Mouse (Mus musculus) midbrain, postnatal 0 days (tissue): Measurements from ENCODE around the gene Vasp. TPM values are rescaled to one million over a fixed set of nuclear protein-coding genes. Genes with fewer than 3 reads are reported as not detected.

ENCODE experiments used
- ATAC-seq: fragments of 200-750 bp; cut with Nextera tagmentation; 2 replicates; pipeline ENCODE4 v1.8.0; 2017; ENCODE audit warnings: moderate number of reproducible peaks, mild to moderate bottlenecking, moderate TSS enrichment, moderate library complexity; ENCODE audit not compliant: low FRiP score
- DNase-seq: peaks from one replicate; pipeline ENCODE4 v3.0.0-alpha.2; 2015; ENCODE audit warnings: low spot score
- H3K27ac ChIP-seq: fragments of 300-500 bp; sonication (generic); 2 replicates; pipeline ENCODE4 v1.5.1; 2014; ENCODE audit warnings: low read depth, mild to moderate bottlenecking, low read length, mixed read lengths
- H3K27me3 ChIP-seq: fragments of 300-500 bp; sonication (generic); 2 replicates; pipeline ENCODE4 v1.6.1; 2014; ENCODE audit warnings: low read length, control low read depth, mixed read lengths; ENCODE audit not compliant: insufficient read depth
- H3K36me3 ChIP-seq: fragments of 300-500 bp; sonication (generic); 2 replicates; pipeline ENCODE4 v1.6.1; 2014; ENCODE audit warnings: low read length, control low read depth, mixed read lengths; ENCODE audit not compliant: insufficient read depth
- H3K4me1 ChIP-seq: fragments of 300-500 bp; sonication (generic); 2 replicates; pipeline ENCODE4 v1.6.1; 2014; ENCODE audit warnings: mild to moderate bottlenecking, control low read depth, antibody characterized with exemption, low read length, mixed read lengths; ENCODE audit not compliant: insufficient read depth
- H3K4me2 ChIP-seq: fragments of 300-500 bp; sonication (generic); 2 replicates; pipeline ENCODE4 v1.6.1; 2014; ENCODE audit warnings: low read depth, mild to moderate bottlenecking, low read length, mixed read lengths; ENCODE audit not compliant: poor library complexity, severe bottlenecking
- H3K4me3 ChIP-seq: fragments of 300-500 bp; sonication (generic); 2 replicates; pipeline ENCODE4 v1.5.1; 2014; ENCODE audit warnings: low read depth, mild to moderate bottlenecking, low read length, moderate library complexity
- H3K9ac ChIP-seq: fragments of 300-500 bp; sonication (generic); replicated peaks from 2 replicates; pipeline ENCODE4 v1.6.1; 2014; ENCODE audit warnings: mild to moderate bottlenecking, low read length, moderate library complexity, mixed read lengths; ENCODE audit not compliant: poor library complexity, severe bottlenecking
- H3K9me3 ChIP-seq: fragments of 300-500 bp; sonication (generic); 2 replicates; pipeline ENCODE4 v1.6.1; 2016; ENCODE audit warnings: low read length, control low read depth
- CTCF ChIP-seq: IDR thresholded peaks from 2 replicates; pipeline ENCODE4 v1.5.1; 2016; ENCODE audit warnings: antibody characterized with exemption, mild to moderate bottlenecking
- WGBS: fragments of 180-500 bp; shearing (Covaris S2); extraction: QIAGEN DNeasy Blood & Tissue Kit; methylation state at CpG from one replicate; pipeline ENCODE4 v1.1.7; 2014; 5-methylcytosine and 5-hydroxymethylcytosine counted together
- polyA plus RNA-seq: library from polyadenylated mRNA; unstranded; fragments of >200 nt; fragmentation: Nextera tagmentation; extraction: Ambion mirVana; gene quantifications from 2 replicates; pipeline ENCODE4 v1.2.1, GENCODE M21; 2015
- total RNA-seq: library from RNA; depleted of rRNA; stranded (reverse); fragments of >200 nt; gene quantifications from 2 replicates; pipeline ENCODE4 v1.2.3, GENCODE M21; 2014

Vasp gene
- total and polyA plus RNA-seq, 2 experiments from 2014 or later, result 32.3 to 56.9 TPM

DNA sequence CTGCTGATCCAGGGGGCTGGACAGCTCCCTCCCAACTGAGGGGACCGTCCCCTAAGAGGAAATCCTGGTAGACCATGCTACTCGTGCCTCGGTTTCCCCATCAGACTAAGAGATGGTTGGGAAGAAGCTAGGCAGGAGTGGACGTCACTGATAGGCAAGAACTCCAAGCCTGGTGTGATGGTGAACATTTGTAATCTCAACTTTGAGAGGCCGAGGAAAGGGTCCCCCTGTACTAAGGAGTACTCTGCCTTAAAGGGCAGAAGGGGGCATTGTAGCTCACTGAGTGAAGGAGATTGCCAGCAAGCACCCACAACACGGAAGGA, 33.8 kb upstream of the Vasp start:
- H3K9ac ChIP-seq, result no peak overlapping the region

GRCm38 (mm10) chr7:19304501-19305412, 33.1 kb upstream of the Vasp start:
- TF ChIP-seq CTCF, result no peak

More for the DNA sequence above, 33.8 kb upstream of the Vasp start:
- Histone ChIP-seq H3K4me3 (no peak overlapping the region; the same call in 1 of the 2 replicates), H3K9me3 (no peaks in the 10 kb centered on the region), H3K27me3 (peaks cover 29% of the 10 kb centered on the region), H3K4me2 (peak overlapping the region; percentile 46; the same call in 1 of the 2 replicates), H3K4me1 (peaks cover 9% of the 10 kb centered on the region; the same call in 1 of the 2 replicates), H3K27ac (no peak overlapping the region), H3K36me3 (no peaks in the 10 kb centered on the region)
- DNase-seq, result no peak
- no peak for TF ChIP-seq CTCF
- ATAC-seq, result no peak
- WGBS, result 14% methylated on average over 6 of the region's 6 CpGs

DNA sequence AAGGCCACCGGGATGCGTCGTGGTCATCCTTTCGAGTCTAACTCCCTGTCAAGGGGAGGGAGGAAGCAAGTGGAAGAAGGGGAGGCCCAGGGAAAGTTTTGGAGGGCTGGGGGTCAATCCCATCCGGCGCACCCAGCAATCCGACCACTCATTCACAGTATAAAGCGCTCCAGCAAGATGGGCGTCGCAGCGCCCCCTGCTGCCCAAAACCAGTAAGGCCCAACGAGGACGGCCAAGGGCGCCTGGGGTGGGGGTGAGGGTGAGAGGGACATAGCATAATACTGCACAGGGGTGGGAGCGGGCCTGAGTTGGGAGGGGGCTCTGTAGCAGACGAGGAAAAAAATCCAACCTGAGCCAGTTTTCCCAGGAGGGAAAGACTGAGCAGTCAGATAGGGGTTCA, 32.2 kb upstream of the Vasp start:
- ATAC-seq (no peak), DNase-seq (peak; percentile 56)
- H3K9me3 ChIP-seq, result no peaks in the 10 kb centered on the region
- H3K27ac ChIP-seq, result no peak overlapping the region
- H3K36me3 ChIP-seq, result no peaks in the 10 kb centered on the region
- peak overlapping the region; percentile 20; the same call in 1 of the 2 replicates for H3K4me2 ChIP-seq
- H3K9ac ChIP-seq, result no peak overlapping the region
- H3K4me3 ChIP-seq, result no peak overlapping the region
- peaks cover 7% of the 10 kb centered on the region; the same call in 1 of the 2 replicates for H3K4me1 ChIP-seq
- peaks cover 29% of the 10 kb centered on the region for H3K27me3 ChIP-seq
- WGBS, result under 1% methylated on average over 16 of the region's 16 CpGs
- TF ChIP-seq CTCF, result peak; percentile 75

More at GRCm38 (mm10) chr7:19304501-19305412, 33.1 kb upstream of the Vasp start:
- Histone ChIP-seq H3K9me3 (no peaks in the 10 kb centered on the region), H3K4me2 (peak overlapping the region; percentile 46), H3K27me3 (peaks cover 29% of the 10 kb centered on the region), H3K9ac (peak overlapping the region; percentile 5; the same call in 1 of the 2 replicates), H3K36me3 (no peaks in the 10 kb centered on the region), H3K4me1 (peaks cover 10% of the 10 kb centered on the region; the same call in 1 of the 2 replicates), H3K27ac (no peak overlapping the region), H3K4me3 (peak overlapping the region; percentile 31)
- DNase-seq (no peak), ATAC-seq (no peak)
- WGBS, result 2% methylated on average over 48 of the region's 48 CpGs

- Histone ChIP-seq H3K4me1 (peaks cover 7% of the 10 kb centered on the region; the same call in 1 of the 2 replicates), H3K27ac (no peak overlapping the region), H3K36me3 (no peaks in the 10 kb centered on the region), H3K27me3 (peaks cover 29% of the 10 kb centered on the region), H3K4me2 (no peak overlapping the region), H3K9me3 (no peaks in the 10 kb centered on the region), H3K9ac (no peak overlapping the region), H3K4me3 (no peak overlapping the region)
- no peak for DNase-seq
- TF ChIP-seq CTCF, result no peak
- no peak for ATAC-seq
- WGBS, result 75% methylated on average over 12 of the region's 12 CpGs
Observed at GRCm38 (mm10) chr7:19303046-19303305, 31.4 kb upstream of the Vasp start.

GRCm38 (mm10) chr7:19302264-19303045, 30.8 kb upstream of the Vasp start:
- WGBS, result 50% methylated on average over 13 of the region's 13 CpGs
- Histone ChIP-seq H3K27ac (no peak overlapping the region), H3K9ac (peak overlapping the region; percentile 54; the same call in 1 of the 2 replicates), H3K4me2 (peak overlapping the region; percentile 60), H3K36me3 (no peaks in the 10 kb centered on the region), H3K4me1 (peaks cover 7% of the 10 kb centered on the region; the same call in 1 of the 2 replicates), H3K27me3 (peaks cover 29% of the 10 kb centered on the region), H3K9me3 (no peaks in the 10 kb centered on the region), H3K4me3 (peak overlapping the region; percentile 38)
- DNase-seq (no peak), ATAC-seq (no peak)
- no peak for TF ChIP-seq CTCF
